Mouse (Mus musculus) frontal cortex, adult 2 months (tissue): ENCODE measurements around the gene Eif3d. TPM values are rescaled to one million over a fixed set of nuclear protein-coding genes. Genes with fewer than 3 reads are reported as not detected.
A peak's percentile ranks its signal among the peaks of the same experiment; 100 is the strongest.
"Not testable (repeated sequence)": the region's sequence is repeated elsewhere in the genome, so short reads cannot be mapped to it uniquely, and the experiment has no call there.

Experiments used
- DNase-seq, 2 experiments: peaks; one replicate each; pipeline ENCODE4 v3.0.0; 2022; ENCODE audit warnings: low spot score in 1 of 2; ENCODE audit errors: extremely low spot score in 1 of 2
- polyA plus RNA-seq: library from polyadenylated mRNA; depleted of rRNA; stranded (reverse); fragments of >200 nt; gene quantifications from 2 replicates; pipeline ENCODE4 v1.2.3, GENCODE M21; 2012; rRNA removed

Gene Eif3d
- 111 and 113 TPM in 2 replicates for polyA plus RNA-seq

DNA sequence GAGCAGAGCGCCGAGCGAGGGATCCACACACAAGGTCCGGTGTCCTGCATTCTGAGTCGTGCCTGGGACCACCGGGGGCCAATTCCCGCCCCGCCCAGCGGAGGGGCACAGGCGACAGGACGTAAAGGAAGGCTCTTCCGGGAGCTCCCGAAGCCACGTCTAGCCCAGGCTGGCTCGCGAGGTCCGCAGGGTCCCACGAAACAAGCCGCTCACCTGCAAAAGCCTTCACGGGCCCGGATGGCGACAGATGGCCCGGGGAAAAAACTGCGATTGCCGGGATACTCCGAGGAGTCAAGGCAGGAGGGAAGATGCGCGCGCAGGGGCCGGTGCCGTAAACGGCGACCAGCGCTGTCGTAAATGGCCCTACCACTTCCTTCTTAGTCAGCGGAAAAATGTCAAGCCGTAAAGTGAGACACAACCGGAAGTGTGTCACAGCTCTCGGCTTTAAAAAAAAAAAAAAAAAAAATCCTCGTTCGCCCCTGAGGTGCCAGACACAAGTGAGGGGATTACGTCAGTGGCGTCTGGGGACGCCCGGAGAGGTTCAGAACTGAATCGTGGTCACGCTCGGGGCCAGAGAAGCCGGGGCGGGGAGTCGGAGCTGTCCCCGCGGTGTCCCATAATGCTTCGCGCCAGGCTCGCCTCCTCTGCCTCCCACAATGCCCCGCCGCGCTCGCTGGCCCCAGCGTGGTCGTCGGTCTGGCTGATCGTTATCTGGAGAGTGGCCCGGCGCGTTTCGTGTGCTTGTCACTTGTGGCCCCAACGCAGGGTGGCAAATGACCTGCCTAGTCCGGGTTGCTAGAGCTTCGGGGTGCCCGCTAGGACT, at the start of gene Eif3d:
Gene Eif3d, minus strand, starts transcription at position 344 of the 823 bp plus-strand sequence.
- DNase-seq = peak; percentile 97 to 99

DNA sequence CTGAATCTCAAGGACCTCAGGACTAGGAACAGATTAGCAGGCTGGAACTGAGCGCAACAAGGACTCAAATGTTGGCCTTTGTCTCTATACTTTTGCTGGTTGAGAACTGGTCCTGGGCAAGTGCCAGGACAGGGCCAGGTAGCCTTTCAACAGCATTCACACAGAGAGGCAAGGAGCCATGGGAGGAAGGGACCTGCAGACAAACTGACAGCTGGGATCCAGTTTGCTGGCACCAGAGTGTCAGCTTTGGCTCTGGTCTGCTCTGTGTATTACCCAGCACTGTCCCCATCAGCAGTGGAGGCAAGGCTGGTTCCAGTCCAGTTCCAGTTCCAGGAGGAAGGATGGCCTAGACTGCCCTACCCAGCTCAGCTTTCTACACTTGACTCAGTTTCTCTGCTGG, 43.4 kb upstream of the Eif3d start:
- DNase-seq = no peak

DNA sequence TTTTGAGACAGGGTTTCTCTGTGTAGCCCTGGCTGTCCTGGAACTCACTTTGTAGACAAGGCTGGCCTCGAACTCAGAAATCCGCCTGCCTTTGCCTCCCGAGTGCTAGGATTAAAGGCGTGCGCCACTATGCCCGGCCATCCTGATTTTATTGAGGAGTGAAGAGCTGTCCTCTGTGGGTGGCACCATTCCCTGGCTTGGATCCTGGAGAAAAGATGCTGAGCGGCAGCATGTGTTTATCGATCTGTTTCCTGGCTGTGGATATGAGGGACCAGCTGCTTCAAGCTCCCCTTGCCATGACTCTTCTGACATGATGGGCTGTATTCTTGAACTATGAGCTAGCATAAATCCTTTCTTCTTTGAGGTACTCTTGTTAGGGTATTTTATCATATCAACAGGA, 37.6 kb upstream of the Eif3d start:
- not testable (repeated sequence) for DNase-seq

DNA sequence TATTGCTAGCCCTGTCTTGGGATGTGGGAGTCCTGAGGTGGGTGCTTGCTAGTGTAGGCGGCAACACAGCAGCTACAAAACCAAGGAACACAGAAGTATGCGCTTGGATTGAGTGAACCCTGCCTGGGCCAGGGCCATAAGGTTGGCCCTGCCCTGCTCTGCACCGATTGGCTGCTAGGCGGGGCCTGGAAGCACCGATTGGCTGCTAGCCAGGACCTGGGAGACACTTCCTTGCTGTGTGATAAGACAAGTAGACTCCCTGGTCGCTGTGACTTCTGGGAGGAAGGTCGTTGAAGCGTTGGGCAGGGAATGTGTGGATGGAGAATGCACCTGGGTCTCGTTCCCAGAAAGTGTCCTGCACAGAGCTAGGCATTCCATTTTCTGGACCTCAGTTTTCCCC, 33.3 kb upstream of the Eif3d start:
- DNase-seq = no peak

DNA sequence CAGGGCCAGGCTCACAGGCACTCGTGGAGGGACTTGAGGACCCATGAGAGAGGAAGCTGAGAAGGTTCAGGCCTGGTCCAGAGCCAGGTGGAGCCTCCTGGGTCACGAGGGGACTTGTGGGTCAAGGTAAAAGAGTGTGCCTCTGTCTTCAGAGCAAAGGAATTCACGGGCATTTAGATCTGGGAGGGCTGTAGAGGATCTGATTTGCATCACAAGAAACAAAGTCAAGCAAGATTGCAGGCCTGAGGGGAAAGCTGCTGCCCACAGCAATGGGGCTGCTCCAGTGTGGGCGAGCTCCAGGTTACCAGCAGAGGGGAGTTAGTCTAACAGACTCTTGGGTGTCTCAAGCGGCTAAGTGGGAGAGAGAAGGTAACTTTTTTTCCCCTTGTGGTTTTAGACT, 30.8 kb upstream of the Eif3d start:
- DNase-seq = no peak

DNA sequence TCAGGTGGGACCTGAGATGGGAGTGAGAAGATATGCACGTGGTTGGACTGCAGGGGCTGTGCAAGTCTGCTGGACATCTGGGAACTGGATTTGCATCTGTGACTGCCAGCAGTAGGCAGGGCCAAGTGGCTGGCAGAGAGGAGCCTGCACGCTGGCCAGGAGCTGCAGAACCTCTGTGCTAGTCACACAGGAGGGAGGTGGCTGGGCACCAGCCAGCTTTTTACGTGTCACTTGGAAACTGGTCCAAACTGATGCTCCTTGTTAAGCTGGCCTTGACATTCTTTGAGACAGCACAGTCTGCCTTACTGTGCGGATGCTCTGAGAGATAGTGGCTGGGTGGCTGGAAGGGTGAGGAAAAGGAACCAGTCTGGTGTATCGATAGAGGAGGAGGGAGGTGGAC, 17.9 kb upstream of the Eif3d start:
- no peak for DNase-seq

DNA sequence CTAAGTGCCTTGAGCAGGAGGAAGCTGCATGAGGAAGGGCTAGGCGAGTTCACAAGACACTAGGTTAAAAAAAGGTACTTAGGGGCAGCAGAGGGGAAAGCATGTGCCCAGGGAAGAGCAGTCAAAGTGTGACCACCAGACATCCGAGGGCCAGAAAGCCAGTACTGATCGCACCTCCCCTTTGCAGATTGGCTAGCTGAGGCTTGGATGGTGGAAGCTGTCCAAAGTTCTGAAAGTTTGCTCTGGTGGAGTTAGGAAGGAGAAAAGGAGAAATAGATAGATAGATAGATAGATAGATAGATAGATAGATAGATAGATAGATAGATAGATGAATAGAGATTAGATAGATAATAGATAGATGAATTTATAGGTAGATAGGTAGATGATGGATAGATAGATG, 12.8 kb upstream of the Eif3d start:
- DNase-seq = no peak

DNA sequence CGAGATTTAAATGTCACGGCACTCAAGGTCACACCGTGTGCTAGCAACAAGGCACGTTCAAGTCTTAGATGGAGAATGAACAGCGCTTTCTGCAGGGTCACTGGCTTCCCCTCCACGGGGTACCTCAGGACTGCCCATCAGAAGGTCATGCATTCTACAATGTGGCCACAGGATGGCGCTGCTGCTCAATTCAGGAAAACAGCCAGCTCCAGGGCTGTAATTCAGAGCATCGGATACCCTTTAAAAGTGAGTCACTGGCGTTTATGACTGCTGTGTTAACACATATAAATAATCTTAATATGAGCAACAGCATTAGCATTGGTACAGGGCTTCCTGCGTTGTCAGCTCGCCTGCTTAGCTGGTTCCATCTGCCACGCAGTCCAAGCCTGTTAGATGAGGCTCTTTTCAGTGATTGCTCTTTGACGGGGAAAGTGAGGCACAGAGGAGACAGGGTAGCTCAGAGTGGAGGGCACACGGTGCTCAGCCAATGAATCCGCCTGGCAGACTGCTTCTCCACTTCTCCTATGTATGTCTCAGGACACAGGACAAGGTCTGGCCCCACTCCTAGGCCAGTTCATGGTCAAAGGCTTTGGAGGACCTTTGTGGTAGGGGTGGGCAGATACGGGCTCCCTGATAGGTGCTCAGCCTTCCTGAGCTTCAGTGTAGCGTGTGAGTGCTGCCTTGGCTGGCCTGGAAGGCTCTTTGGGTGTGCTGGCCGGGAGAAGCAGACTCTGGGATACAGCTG, 11.8 kb upstream of the Eif3d start:
- peak; percentile 56 to 93 for DNase-seq

DNA sequence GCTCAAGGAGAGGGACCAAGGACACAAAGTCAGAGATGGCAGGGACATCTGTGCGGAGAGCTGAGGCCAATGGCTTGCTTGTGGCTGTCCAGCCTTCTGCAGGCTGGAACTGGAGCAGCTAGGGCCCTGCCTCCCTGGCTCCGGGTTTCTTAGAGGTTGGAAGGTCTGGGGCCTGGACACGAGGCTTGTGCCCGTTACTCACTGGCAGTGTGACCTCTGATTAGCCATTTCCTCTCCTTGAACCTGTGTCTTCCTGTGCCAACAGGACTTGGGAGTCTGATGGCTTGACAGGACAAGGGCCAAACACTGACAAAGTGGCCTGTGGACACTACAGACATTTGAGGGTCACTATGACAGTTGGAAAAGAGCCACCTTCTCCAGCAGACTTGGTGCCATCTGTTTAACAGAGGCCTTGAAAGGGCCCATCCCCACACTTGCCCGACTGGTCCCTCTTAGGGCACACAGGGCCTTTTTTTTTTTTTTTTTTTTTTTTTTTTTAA, 10.6 kb upstream of the Eif3d start:
- no peak for DNase-seq

DNA sequence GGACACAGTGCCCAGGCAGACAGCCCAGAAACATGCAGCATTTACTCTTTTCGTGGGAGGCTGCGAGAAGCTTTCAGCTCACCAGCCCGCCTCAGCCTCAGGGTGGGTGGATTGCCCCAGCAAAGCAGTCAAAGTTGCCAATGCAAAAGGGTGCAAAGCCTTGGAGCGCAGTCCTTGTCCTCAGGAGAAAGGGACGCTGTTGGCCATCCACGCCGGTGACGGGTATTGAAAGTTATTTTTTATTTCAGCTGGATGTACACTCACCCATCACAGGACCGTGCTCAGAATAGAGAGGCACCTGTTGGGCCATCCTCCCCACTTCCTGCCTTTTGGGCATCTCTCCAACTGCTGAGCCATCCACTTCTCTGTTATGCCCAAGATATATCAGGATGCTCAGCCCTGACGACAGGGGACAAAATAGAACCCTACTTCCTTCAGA, 8.8 kb upstream of the Eif3d start:
- peak; percentile 62 to 80 for DNase-seq

DNA sequence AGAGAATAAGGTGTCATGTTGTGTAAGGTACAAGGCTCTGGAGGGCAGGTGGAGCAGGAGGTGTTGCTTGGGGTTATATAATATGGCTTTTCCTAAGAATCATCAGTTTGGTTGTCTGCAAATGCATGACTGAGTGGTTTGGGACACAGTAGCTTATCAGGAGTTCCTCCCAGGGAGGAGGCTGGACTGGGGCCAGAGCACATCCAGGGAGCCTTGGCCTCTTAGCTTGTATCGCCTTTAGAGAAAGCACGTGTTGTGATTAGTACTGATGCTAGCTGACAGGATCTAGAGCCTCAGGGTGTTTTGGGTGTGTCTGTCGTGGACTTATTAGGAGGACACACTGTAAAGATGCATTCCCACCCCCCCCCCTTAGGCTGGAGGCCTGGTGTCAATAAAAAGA, 7.0 kb upstream of the Eif3d start:
- no peak for DNase-seq

DNA sequence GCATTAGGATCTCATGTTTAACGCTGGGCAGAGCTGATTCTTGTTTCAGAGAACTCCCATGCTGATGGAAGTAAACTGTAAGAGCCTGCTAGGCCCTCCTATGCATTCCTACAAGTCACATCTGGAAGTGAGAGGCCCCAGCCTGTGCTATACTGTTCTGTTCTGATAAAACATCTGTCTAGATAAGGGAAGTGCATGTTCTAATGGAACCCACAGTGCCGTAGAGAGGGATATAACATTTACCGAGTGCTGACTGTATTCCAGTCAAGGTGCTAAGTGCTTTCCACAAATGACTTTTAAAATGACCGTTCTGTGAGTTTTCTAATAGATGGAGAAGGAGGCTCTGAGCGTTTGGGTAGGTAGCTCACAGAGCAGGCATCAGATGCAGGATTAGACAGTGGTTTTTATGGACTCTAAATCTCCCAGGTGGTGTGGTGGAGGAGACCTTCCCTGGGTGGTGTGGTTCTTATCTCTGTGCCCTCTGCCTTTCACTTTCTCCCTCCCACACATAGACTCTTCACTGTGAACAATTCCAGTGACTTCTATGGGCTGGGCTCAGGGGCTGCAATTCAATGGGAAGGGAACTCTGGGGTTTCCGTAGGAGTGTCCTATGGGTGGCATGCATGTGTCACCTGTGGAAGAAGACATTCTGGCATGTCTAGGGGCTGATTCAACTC, 3.7 kb upstream of the Eif3d start:
- no peak for DNase-seq

DNA sequence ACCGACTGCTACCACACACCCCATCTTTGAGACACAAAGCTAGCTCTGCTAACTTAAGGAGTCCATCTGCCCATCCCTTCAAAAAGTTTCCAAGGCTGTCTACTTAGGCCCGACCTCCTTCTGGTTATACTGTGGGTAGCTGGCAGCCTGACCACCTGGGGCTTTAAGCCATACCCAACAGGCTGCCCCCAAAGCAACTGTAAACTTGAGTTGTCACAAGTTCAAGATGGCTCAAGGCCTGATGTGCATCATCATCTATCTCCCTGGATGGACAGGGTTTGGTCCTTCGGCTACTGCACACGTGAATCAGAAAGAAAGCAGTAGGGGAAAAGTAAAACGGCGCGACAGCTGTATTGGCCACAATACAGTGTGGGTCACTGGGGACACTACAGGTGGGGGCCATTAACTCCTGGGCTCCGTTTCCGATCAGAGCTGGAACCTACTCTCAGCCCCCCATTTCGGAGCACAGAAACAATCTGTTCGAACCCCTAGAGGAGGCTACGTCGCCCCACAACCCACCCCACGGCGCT, 608 bp downstream of the Eif3d start:
- DNase-seq = no peak

DNA sequence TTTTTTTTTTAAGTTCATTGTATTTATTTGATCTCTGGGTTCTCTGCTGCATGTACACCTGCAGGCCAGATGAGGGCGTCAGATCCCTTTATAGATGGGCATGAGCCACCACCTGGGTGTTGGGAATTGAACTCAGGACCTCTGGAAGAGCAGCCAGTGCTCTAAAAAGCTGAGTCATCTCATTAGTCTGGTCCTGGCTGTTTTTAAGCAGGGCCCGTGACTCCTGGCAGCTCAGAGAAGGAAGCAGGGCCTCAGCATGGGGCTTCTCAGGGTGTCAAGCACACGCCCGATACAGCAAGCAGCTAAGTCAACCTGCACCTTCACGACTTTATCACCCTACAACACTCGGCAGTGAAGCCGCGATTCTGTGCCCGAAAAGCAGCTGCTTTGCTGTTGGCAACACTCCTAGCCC, 5.5 kb downstream of the Eif3d start:
- DNase-seq = no peak

DNA sequence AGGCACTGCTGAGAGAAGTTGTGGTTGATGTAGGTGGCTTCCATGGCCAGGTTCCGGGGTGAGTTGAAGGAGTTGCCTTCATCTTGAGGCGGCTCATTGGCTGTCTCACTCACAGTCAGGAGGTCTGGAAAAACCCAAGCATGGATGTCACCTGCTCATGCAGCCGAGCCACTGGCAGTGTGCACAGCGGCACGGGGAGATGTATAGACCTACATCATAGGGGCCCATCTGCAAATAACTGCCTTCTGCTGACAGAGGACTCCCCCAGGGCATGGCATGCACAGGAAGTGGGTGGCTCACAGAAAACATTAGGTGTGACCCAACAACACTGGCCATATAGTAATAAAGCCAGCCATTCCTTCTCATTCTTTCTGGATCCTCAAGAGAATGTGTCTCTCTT, 8.2 kb downstream of the Eif3d start:
- no peak for DNase-seq

DNA sequence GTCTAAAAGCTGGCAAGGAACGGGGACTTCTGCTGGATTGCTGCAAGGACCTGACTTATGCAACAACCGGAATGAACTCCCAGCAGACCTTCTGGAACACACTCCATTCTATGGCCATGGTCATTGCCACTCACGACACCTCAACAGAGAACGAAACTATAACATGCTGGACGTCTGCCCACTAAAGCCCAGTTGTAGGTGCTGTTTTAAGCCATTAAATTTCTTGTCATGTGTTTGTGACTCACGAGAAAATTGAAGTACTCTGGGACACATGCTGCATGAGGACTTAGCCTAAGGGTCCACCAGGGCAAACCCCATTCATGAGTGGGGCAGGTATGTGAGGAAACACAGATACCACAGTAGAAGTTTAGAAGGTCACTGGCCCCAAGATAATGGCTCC, 9.9 kb downstream of the Eif3d start:
- DNase-seq = no peak

DNA sequence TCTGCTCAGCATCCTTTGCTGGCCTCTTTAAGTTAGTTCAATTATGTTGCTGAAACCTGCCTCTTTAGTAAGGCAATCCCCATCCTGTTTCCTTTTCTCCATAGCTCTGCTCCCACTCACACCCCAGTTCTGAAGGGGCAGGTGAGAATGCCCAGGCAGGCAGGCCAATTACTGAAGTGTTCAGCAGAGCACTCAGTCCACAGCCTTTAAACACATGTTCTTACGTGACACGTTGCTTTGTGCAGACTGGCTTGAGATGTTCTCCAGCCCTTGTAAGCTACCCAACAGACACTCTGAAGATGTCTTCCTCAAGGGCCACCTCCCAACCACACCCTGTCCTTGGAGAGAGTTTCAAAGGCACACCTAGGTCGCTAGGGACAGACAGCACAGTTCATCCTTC, 12.5 kb downstream of the Eif3d start:
- no peak for DNase-seq

DNA sequence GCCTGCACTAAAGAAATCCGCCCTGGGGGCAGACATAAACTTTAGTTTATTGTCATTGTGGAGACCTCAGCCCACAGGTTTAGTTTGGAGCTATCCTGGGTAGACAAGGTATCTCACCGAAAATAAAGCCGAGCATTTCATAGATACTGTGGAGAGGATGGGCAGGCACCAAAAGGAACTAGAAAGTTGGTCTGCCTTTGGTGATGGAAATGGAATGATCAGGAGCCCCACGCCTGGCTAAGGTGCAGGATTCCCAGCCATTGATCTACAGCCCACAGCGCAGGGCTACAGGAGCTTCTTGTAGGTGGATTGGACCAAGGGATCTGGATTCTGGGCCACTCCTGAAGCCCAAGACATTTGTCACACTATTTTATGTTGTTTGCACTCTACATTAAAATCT, 13.0 kb downstream of the Eif3d start:
- DNase-seq = no peak

DNA sequence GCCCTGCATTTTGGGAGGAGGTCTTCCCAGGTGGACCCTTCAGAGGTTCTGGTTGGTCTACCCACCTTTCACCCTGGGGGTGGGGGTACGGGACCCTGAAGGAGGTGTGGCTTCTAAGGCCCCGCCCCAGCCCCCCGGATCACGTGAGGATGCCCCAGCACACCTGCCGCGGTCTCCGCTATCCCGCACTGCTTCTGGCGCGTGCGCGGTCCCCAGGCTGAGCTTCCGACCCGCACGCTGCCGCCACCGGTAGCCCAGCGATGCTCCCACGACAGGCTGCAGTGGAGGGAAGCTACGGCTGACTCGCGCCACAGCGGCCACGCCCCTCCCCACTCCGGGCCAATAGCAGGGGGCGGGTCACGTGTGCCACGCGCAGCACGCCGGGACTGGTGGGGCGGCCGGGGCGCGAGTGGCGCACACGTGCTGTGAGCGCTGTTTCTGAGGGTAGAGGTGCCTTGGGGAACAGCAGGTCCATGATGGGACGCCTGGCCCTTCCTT, 14.2 kb downstream of the Eif3d start, which contains the start of gene Foxred2:
Gene Foxred2, minus strand, starts transcription at position 319 of the 498 bp plus-strand sequence.
- peak; percentile 61 to 86 for DNase-seq
